Mouse (Mus musculus): ENCODE measurements at regions not wholly inside any gene's neighbourhood (a gene's known extent, or its start where the extent isn't known, plus 50 kb on each side); places are given as distances from the start of the nearest gene placed in this dataset.

DNA sequence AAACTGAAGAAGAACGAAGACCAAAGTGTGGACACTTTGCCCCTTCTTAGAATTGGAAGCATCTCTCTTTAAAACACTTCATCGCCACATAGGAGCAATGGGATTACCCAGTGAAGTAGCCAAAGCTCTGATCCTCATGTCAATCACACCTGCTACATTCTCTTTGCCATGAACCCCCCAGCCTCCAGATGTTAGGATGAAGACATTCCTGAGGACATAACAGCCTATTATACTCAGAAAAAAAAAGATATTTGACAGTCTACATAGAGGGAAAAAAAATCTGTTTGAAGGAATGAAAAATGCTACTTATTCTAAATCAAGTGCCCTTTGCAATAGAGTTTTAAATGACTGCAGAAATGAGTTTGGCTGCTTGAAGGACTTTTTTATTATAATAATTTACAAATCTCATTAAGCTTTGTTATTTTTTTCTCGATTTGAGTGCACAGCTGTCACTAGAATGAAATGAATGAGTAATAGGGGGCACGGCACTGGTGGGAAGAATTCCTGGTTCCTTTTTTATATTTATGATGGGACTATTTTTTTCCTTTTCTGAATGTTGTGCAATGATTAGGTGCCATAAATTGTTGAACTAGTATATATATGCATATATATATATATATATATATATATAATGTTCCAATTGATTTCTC lies 618.8 kb downstream of the Rapgef2 start:
- no peak for TF ChIP-seq CTCF (IDR thresholded peaks at IDR 0.05; ENCODE audit: low read depth, low read length)
- no peak for TF ChIP-seq POLR2AphosphoS5 (IDR thresholded peaks at IDR 0.05; ENCODE audit: insufficient replicate concordance, low read depth, low read length)
- no peak for TF ChIP-seq GATA1 (IDR thresholded peaks at IDR 0.05; ENCODE audit: borderline replicate concordance, low read length)
- TF ChIP-seq TAL1 (conservative IDR thresholded peaks at IDR 0.05; ENCODE audit: low read depth, low read length), result no peak
- TF ChIP-seq GATA2 (IDR thresholded peaks at IDR 0.05; ENCODE audit: borderline replicate concordance, low read depth, low read length), result no peak
